Mouse (Mus musculus): ENCODE measurements around the gene Serhl. TPM values are rescaled to one million over a fixed set of nuclear protein-coding genes. Genes with fewer than 3 reads are reported as not detected.

The Serhl gene
- total and polyA plus RNA-seq, 3 experiments, result 52.0 to 123 (median 59.5) TPM

- TF ChIP-seq SMC3 (IDR thresholded peaks at IDR 0.05; ENCODE audit: low read depth, low read length), result peak; percentile 52
These were observed 60.1 kb downstream of the Serhl start, which contains the start of gene Poldip3 (continued) for GRCm38 (mm10) chr15:83149196-83150072.

GRCm38 (mm10) chr15:83150073-83150442 lies 60.8 kb downstream of the Serhl start:
- H3K4me2 ChIP-seq (ENCODE audit: insufficient read depth, low read depth, poor library complexity, severe bottlenecking), result peak overlapping the region; percentile 47
- DNase-seq (ENCODE audit: extremely low read depth), result no peak
- H3K79me2 ChIP-seq (replicated peaks; ENCODE audit: control insufficient read depth, extremely low read depth, insufficient read depth, poor library complexity, severe bottlenecking), result peaks cover 36% of the 10 kb centered on the region
- in situ Hi-C loops (cut with MboI; ENCODE audit: low pct_ligation_motif_present, low pct_unique_long_range_greater_than_20kb, low sequenced_read_pairs), result loop anchor here (5.0 kb wide), 1 partner anchor 57 kb away; no protein-coding TSS in a partner anchor
- peak overlapping the region; percentile 71 for H3K27ac ChIP-seq (ENCODE audit: insufficient read depth, low read depth)
- peaks cover 13% of the 10 kb centered on the region for H3K9me3 ChIP-seq (replicated peaks; ENCODE audit: low read length)
- peak overlapping the region in 1 of 3 experiments; percentile 19 for H3K4me3 ChIP-seq (replicated peaks in 1 of 3; ENCODE audit: low read depth in 2 of 3, low read length in 2 of 3, poor library complexity in 1 of 3)
- H3K4me1 ChIP-seq (ENCODE audit: control insufficient read depth in 1 of 2, insufficient read depth in 2 of 2), result peaks cover 14 to 65% of the 10 kb centered on the region in 2 experiments
- H3K9ac ChIP-seq (ENCODE audit: insufficient read depth, low read depth), result no peak overlapping the region; the same call in 1 of the 2 replicates
- TF ChIP-seq ZMIZ1 (IDR thresholded peaks at IDR 0.05; ENCODE audit: low read depth, low read length) (no peak), UBTF (IDR thresholded peaks at IDR 0.05; ENCODE audit: low read depth, low read length) (no peak), CTCF (conservative IDR thresholded peaks at IDR 0.05 in 1 of 2, IDR thresholded peaks at IDR 0.05 in 1 of 2; ENCODE audit: low read depth in 2 of 2, low read length in 2 of 2) (peak in 1 of 2 experiments; percentile 0; a peak in 1 of 4 replicates)
- no peaks in the 10 kb centered on the region for H3K27me3 ChIP-seq (replicated peaks)
- H3K36me3 ChIP-seq (replicated peaks in 1 of 2; ENCODE audit: control insufficient read depth in 1 of 2, insufficient read depth in 1 of 2, low read length in 1 of 2), result peaks cover 27 to 44% of the 10 kb centered on the region in 2 experiments
- dilution Hi-C loops (cut with MboI; ENCODE audit: extremely low pct_ligation_motif_present, extremely low pct_unique_long_range_greater_than_20kb, low sequenced_read_pairs), result no loop called here

- Histone ChIP-seq H3K4me2 (ENCODE audit: insufficient read depth, low read depth, poor library complexity, severe bottlenecking) (no peak overlapping the region), H3K27ac (ENCODE audit: insufficient read depth, low read depth) (no peak overlapping the region)
- dilution Hi-C loops (cut with MboI; ENCODE audit: extremely low pct_ligation_motif_present, extremely low pct_unique_long_range_greater_than_20kb, low sequenced_read_pairs), result no loop called here
These were observed 61.4 kb downstream of the Serhl start for GRCm38 (mm10) chr15:83150694-83151093.

GRCm38 (mm10) chr15:83154309-83154708 lies 65.0 kb downstream of the Serhl start:
- DNase-seq (ENCODE audit: extremely low read depth), result no peak

More at GRCm38 (mm10) chr15:83150694-83151093, 61.4 kb downstream of the Serhl start:
- H3K36me3 ChIP-seq (replicated peaks in 1 of 2; ENCODE audit: control insufficient read depth in 1 of 2, insufficient read depth in 1 of 2, low read length in 1 of 2), result peaks cover 23 to 43% of the 10 kb centered on the region in 2 experiments
- no peaks in the 10 kb centered on the region for H3K27me3 ChIP-seq (replicated peaks)
- peaks cover 15 to 68% of the 10 kb centered on the region in 2 experiments for H3K4me1 ChIP-seq (ENCODE audit: control insufficient read depth in 1 of 2, insufficient read depth in 2 of 2)
- H3K9me3 ChIP-seq (replicated peaks; ENCODE audit: low read length), result peaks cover 13% of the 10 kb centered on the region
- no peak for DNase-seq (ENCODE audit: extremely low read depth)
- TF ChIP-seq IRF4 (IDR thresholded peaks at IDR 0.05; ENCODE audit: low read depth, low read length) (no peak), MYC (IDR thresholded peaks at IDR 0.05; ENCODE audit: low read depth, low read length) (no peak)
- in situ Hi-C loops (cut with MboI; ENCODE audit: low pct_ligation_motif_present, low pct_unique_long_range_greater_than_20kb, low sequenced_read_pairs), result loop anchor here (5.0 kb wide), 1 partner anchor 57 kb away; no protein-coding TSS in a partner anchor
- peaks cover 30% of the 10 kb centered on the region for H3K79me2 ChIP-seq (replicated peaks; ENCODE audit: control insufficient read depth, extremely low read depth, insufficient read depth, poor library complexity, severe bottlenecking)
- no peak overlapping the region for H3K9ac ChIP-seq (ENCODE audit: insufficient read depth, low read depth)
- no peak overlapping the region for H3K4me3 ChIP-seq (replicated peaks in 1 of 3; ENCODE audit: low read depth in 2 of 3, low read length in 2 of 3, poor library complexity in 1 of 3)

More at GRCm38 (mm10) chr15:83154309-83154708, 65.0 kb downstream of the Serhl start:
- H3K9ac ChIP-seq (ENCODE audit: insufficient read depth, low read depth), result no peak overlapping the region
- H3K36me3 ChIP-seq (replicated peaks in 1 of 2; ENCODE audit: control insufficient read depth in 1 of 2, insufficient read depth in 1 of 2, low read length in 1 of 2), result peaks cover 24 to 57% of the 10 kb centered on the region in 2 experiments
- H3K4me3 ChIP-seq (replicated peaks in 1 of 3; ENCODE audit: low read depth in 2 of 3, low read length in 2 of 3, poor library complexity in 1 of 3), result no peak overlapping the region
- dilution Hi-C loops (cut with MboI; ENCODE audit: extremely low pct_ligation_motif_present, extremely low pct_unique_long_range_greater_than_20kb, low sequenced_read_pairs), result no loop called here
- H3K4me1 ChIP-seq (ENCODE audit: control insufficient read depth in 1 of 2, insufficient read depth in 2 of 2), result peaks cover 23 to 81% of the 10 kb centered on the region in 2 experiments
- TF ChIP-seq UBTF (IDR thresholded peaks at IDR 0.05; ENCODE audit: low read depth, low read length), result no peak
- no peak for TF ChIP-seq EP300 (IDR thresholded peaks at IDR 0.05; ENCODE audit: low read length)
- no peak for TF ChIP-seq SMC3 (IDR thresholded peaks at IDR 0.05; ENCODE audit: low read depth, low read length)
- TF ChIP-seq MAZ (IDR thresholded peaks at IDR 0.05; ENCODE audit: low read depth, low read length), result no peak
- H3K9me3 ChIP-seq (replicated peaks; ENCODE audit: low read length), result peaks cover 13% of the 10 kb centered on the region
- H3K4me2 ChIP-seq (ENCODE audit: insufficient read depth, low read depth, poor library complexity, severe bottlenecking), result no peak overlapping the region
- H3K27ac ChIP-seq (ENCODE audit: insufficient read depth, low read depth), result no peak overlapping the region
- H3K27me3 ChIP-seq (replicated peaks), result no peaks in the 10 kb centered on the region
- no peaks in the 10 kb centered on the region for H3K79me2 ChIP-seq (replicated peaks; ENCODE audit: control insufficient read depth, extremely low read depth, insufficient read depth, poor library complexity, severe bottlenecking)
- in situ Hi-C loops (cut with MboI; ENCODE audit: low pct_ligation_motif_present, low pct_unique_long_range_greater_than_20kb, low sequenced_read_pairs), result loop anchor here (5.0 kb wide), 1 partner anchor 53 kb away; no protein-coding TSS in a partner anchor

All from CH12.LX (cell line).